Mouse (Mus musculus) subcutaneous adipose tissue, adult 2 months (tissue): ENCODE results near the gene Fcgr2b. TPM values are rescaled to one million over a fixed set of nuclear protein-coding genes. Genes with fewer than 3 reads are reported as not detected.

ENCODE experiments used
- polyA plus RNA-seq: library from polyadenylated mRNA; depleted of rRNA; stranded (reverse); fragments of >200 nt; gene quantifications from 2 replicates; pipeline ENCODE4 v1.2.3, GENCODE M21; 2012; ENCODE audit warnings: low replicate concordance; rRNA removed

The Fcgr2b gene
- 38.9 and 43.1 TPM in 2 replicates for polyA plus RNA-seq

GRCm38 (mm10) chr1:170976447-170976846 lies at the start of gene Fcgr2b:
Fcgr2b (minus strand) TSS chr1:170976547.

DNA sequence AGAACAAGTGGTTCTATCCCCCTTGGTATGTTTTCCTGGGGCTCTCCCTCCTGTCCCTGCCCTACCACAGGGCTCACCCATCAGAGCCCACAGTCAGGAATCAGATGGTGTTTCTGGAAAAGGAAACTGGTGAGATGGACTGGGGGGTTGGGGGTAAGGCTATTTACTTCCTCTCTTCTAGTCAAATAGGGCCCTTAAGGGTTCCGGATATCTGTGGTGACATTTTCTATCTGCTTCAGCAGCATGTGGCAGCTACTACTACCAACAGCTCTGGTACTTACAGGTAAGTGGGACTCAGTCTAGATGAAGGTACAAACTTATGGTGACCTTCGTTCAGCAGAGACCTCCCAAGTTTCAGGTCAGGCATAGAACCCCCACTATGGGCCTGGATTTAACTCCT lies 42.4 kb upstream of the Fcgr2b start, which contains the start of gene Fcgr4:
Gene Fcgr4 (plus strand): TSS at position 184 of the 400 bp plus-strand sequence.

GRCm38 (mm10) chr1:170927378-170927777 lies 49.0 kb downstream of the Fcgr2b start, which contains the start of gene Fcrla:
Fcrla (minus strand) TSS chr1:170927583.

GRCm38 (mm10) chr1:170912891-170913615 lies 63.3 kb downstream of the Fcgr2b start, which contains the start of gene Fcrlb:
Fcrlb (minus strand) TSS chr1:170912941.

Other genes starting within 250 kb of the Fcgr2b start
- gene Atf6, start 108.8 kb downstream of the Fcgr2b start, polyA plus RNA-seq = 16.3 and 17.5 TPM in 2 replicates
- gene Gm26620, start 91.5 kb downstream of the Fcgr2b start, polyA plus RNA-seq = 0.75 and 1.2 TPM in 2 replicates
- 10.4 and 24.2 TPM in 2 replicates for gene Dusp12, start 91.0 kb downstream of the Fcgr2b start, polyA plus RNA-seq
- 0.09 and 0.40 TPM in 2 replicates for gene Fcrlb, start 63.6 kb downstream of the Fcgr2b start, polyA plus RNA-seq
- gene Fcrla, start 49.0 kb downstream of the Fcgr2b start, polyA plus RNA-seq = 0.79 and 2.4 TPM in 2 replicates
- 1.5 and 5.4 TPM in 2 replicates for gene Fcgr4, start 42.4 kb upstream of the Fcgr2b start, polyA plus RNA-seq
- gene Fcgr3, start 88.4 kb upstream of the Fcgr2b start, polyA plus RNA-seq = 35.0 and 43.9 TPM in 2 replicates
- 6.9 and 8.9 TPM in 2 replicates for gene Cfap126, start 137.4 kb upstream of the Fcgr2b start, polyA plus RNA-seq
- 312 and 379 TPM in 2 replicates for gene Sdhc, start 174.1 kb upstream of the Fcgr2b start, polyA plus RNA-seq
- gene Mpz, start 174.2 kb upstream of the Fcgr2b start, polyA plus RNA-seq = 5.5 and 11.1 TPM in 2 replicates
- gene Pcp4l1, start 219.7 kb upstream of the Fcgr2b start, polyA plus RNA-seq = 5.6 and 108 TPM in 2 replicates
- gene Nr1i3, start 237.4 kb upstream of the Fcgr2b start, polyA plus RNA-seq = 0.04 and 0.05 TPM in 2 replicates
- 44.5 and 52.7 TPM in 2 replicates for gene Tomm40l, start 246.0 kb upstream of the Fcgr2b start, polyA plus RNA-seq
- 2.0 and 6.4 TPM in 2 replicates for gene Apoa2, start 248.5 kb upstream of the Fcgr2b start, polyA plus RNA-seq